In the genomic region with DNA sequence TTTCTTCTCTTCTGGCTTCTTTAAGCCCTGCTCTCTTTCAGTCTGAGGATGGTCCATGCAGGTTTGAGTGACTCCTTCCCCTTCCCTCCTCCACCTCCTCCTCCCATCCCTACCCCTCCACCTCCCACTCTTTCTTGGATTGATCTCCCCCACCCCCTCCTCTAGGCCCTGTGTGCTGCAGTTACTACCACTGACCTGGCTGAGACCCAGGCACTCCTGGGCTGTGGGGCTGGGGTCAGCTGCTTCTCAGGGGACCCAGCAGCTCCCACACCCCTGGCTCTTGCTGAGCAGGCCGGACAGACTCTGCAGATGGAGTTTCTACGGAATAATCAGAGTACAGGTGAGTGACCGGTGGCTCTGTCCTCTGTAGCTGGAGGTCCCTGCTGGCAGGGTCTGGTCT, we compare ENCODE assay signal across 11 mouse cellular contexts. TPM values are rescaled to one million over a fixed set of nuclear protein-coding genes. Genes with fewer than 3 reads are reported as not detected.
DNase-seq lines count a peak whose midpoint lies in the region; ATAC-seq and TF ChIP-seq lines count a peak whose summit lies in the region.
"Had no signal": no experiment of that assay in that cellular context is flagged by ENCODE, and none has a peak within 500 bp of the region (broad histone marks: within the 10 kb centered on the region; RNA-seq: fewer than 3 reads in every experiment).

No protein-coding gene starts in this region.

- H3K4me3 ChIP-seq in heart, embryonic 11.5 days (ENCODE audit: low read depth, low read length), result no peak overlapping the region
- H3K4me3 ChIP-seq in lung, embryonic 15.5 days, result peak overlapping the region; percentile 46
- H3K4me3 ChIP-seq in embryonic fibroblast, embryonic 13.5 days (ENCODE audit: insufficient read depth, low read length), result peak overlapping the region; percentile 66
- no peak overlapping the region for H3K4me3 ChIP-seq in liver, postnatal 0 days (ENCODE audit: low read depth, low read length)
- H3K4me3 ChIP-seq: layer of hippocampus, adult 2 months had no signal

- intact Hi-C loops in heart, postnatal 10 days (cut with DNase I), result no loop called here

- H3K4me1 ChIP-seq in heart, embryonic 11.5 days (ENCODE audit: control insufficient read depth, insufficient read depth, low read length), result peaks cover 49% of the 10 kb centered on the region
- H3K4me1 ChIP-seq in lung, embryonic 15.5 days, result peaks cover 46% of the 10 kb centered on the region
- H3K4me1 ChIP-seq in embryonic fibroblast, embryonic 13.5 days (ENCODE audit: control insufficient read depth, insufficient read depth, low read length), result peaks cover 6% of the 10 kb centered on the region; the same call in 1 of the 2 replicates
- no peaks in the 10 kb centered on the region for H3K4me1 ChIP-seq in liver, postnatal 0 days (ENCODE audit: insufficient read depth)

- no peak for TF ChIP-seq CTCF in embryonic fibroblast, embryonic 13.5 days (IDR thresholded peaks at IDR 0.05; ENCODE audit: borderline replicate concordance, insufficient read depth, low read length)
- no peak for TF ChIP-seq CTCF in liver, postnatal 0 days (IDR thresholded peaks at IDR 0.05; ENCODE audit: low read depth)

- H3K9ac ChIP-seq in heart, embryonic 11.5 days (ENCODE audit: low read depth, low read length), result peak overlapping the region; percentile 43; the same call in 1 of the 2 replicates
- peak overlapping the region; percentile 37 for H3K9ac ChIP-seq in lung, embryonic 15.5 days
- 0 out of 2 replicates have a peak overlapping the region, but pooled peaks have one; percentile 2 for H3K9ac ChIP-seq in liver, postnatal 0 days (replicated peaks)

- TF ChIP-seq EP300 in liver, postnatal 0 days (IDR thresholded peaks at IDR 0.05; ENCODE audit: low read depth), result no peak

- no peak for DNase-seq in heart, postnatal 10 days
- DNase-seq in lung, postnatal 36 days, result no peak
- DNase-seq in liver, postnatal 0 days, result no peak
- DNase-seq in embryo, embryonic 10 days (ENCODE audit: low spot score), result no peak
- DNase-seq in spleen, postnatal 14 days (ENCODE audit: low spot score in 2 of 2), result no peak
- DNase-seq: thymus, postnatal 25 days had no signal

- 61% methylated on average over 3 of the region's 3 CpGs for WGBS in heart, embryonic 11.5 days (ENCODE audit: insufficient replicate concordance)
- 40% methylated on average over 3 of the region's 3 CpGs for WGBS in lung, embryonic 15.5 days
- WGBS in liver, postnatal 0 days (ENCODE audit: insufficient replicate concordance), result 81% methylated on average over 3 of the region's 3 CpGs

- no peaks in the 10 kb centered on the region for H3K27me3 ChIP-seq in heart, embryonic 11.5 days (ENCODE audit: control insufficient read depth, insufficient read depth, low read length)
- no peaks in the 10 kb centered on the region for H3K27me3 ChIP-seq in lung, embryonic 15.5 days
- H3K27me3 ChIP-seq in liver, postnatal 0 days (ENCODE audit: insufficient read depth, low read length), result no peaks in the 10 kb centered on the region

- H3K36me3 ChIP-seq in heart, embryonic 11.5 days (ENCODE audit: control insufficient read depth, insufficient read depth, low read length), result no peaks in the 10 kb centered on the region
- H3K36me3 ChIP-seq in lung, embryonic 15.5 days, result peaks cover 42% of the 10 kb centered on the region
- H3K36me3 ChIP-seq in liver, postnatal 0 days (replicated peaks; ENCODE audit: insufficient read depth, low read length), result peaks cover 79% of the 10 kb centered on the region

- no peaks in the 10 kb centered on the region for H3K9me3 ChIP-seq in heart, embryonic 11.5 days (replicated peaks; ENCODE audit: control insufficient read depth, low read length)
- no peaks in the 10 kb centered on the region for H3K9me3 ChIP-seq in lung, embryonic 15.5 days
- no peaks in the 10 kb centered on the region for H3K9me3 ChIP-seq in liver, postnatal 0 days (ENCODE audit: low read length)

- TF ChIP-seq POLR2A in embryonic fibroblast, embryonic 13.5 days (IDR thresholded peaks at IDR 0.05; ENCODE audit: low read depth, low read length), result no peak

- 0 out of 2 replicates have a peak overlapping the region, but pooled peaks have one; percentile 73 for H3K27ac ChIP-seq in heart, embryonic 11.5 days (ENCODE audit: low read depth, low read length)
- H3K27ac ChIP-seq in lung, embryonic 15.5 days, result peak overlapping the region; percentile 99
- H3K27ac ChIP-seq in embryonic fibroblast, embryonic 13.5 days (ENCODE audit: insufficient read depth, low read length), result peak overlapping the region; percentile 92
- peak overlapping the region; percentile 29; the same call in 1 of the 2 replicates for H3K27ac ChIP-seq in liver, postnatal 0 days (ENCODE audit: low read depth)
- H3K27ac ChIP-seq: layer of hippocampus, adult 2 months had no signal

- no peak for ATAC-seq in heart, embryonic 11.5 days (replicated peaks; ENCODE audit: insufficient number of reproducible peaks, low FRiP score, low TSS enrichment)
- no peak for ATAC-seq in lung, embryonic 15.5 days (ENCODE audit: borderline replicate concordance, extremely low read depth, low FRiP score, low TSS enrichment)
- ATAC-seq in liver, postnatal 0 days, result no peak

- H3K4me2 ChIP-seq in heart, embryonic 11.5 days, result peak overlapping the region; percentile 41
- H3K4me2 ChIP-seq in lung, embryonic 15.5 days, result peak overlapping the region; percentile 55
- no peak overlapping the region for H3K4me2 ChIP-seq in liver, postnatal 0 days (ENCODE audit: low read depth, low read length)

RNA-seq across cellular contexts. Expression of gene Gm45837, which starts 16.1 kb away (rescaled TPM):
- 0.89 TPM in 1 of 2 replicates, not detected in the other for polyA plus RNA-seq in heart, embryonic 11.5 days (2014; fragmentation: Nextera tagmentation; extraction: Ambion mirVana)
- total RNA-seq in heart, postnatal 10 days (2021), result not detected
- polyA plus RNA-seq in lung, embryonic 15.5 days (2015; fragmentation: Nextera tagmentation; extraction: Ambion mirVana), result 10.3 TPM in 1 of 2 replicates, not detected in the other
- 0.54 and 0.95 TPM in 2 replicates for polyA plus RNA-seq in embryonic fibroblast, embryonic 13.5 days (2011; ENCODE audit: insufficient read length, low read depth, missing spikeins)
- not detected in 2 replicates for polyA plus RNA-seq in liver, postnatal 0 days (2015; fragmentation: Nextera tagmentation; extraction: Ambion mirVana)
- polyA plus RNA-seq: neural tube, embryonic 11.5 days had no signal

RNA-seq across cellular contexts. Expression of gene Pde2a, which starts 26.9 kb away (rescaled TPM):
- polyA plus RNA-seq in heart, embryonic 11.5 days (2014; fragmentation: Nextera tagmentation; extraction: Ambion mirVana), result 5.8 and 5.9 TPM in 2 replicates
- 10 to 100 TPM; 65.2 to 70.1 TPM for total RNA-seq in heart, postnatal 10 days (2021)
- polyA plus RNA-seq in lung, embryonic 15.5 days (2015; fragmentation: Nextera tagmentation; extraction: Ambion mirVana), result 16.9 and 26.7 TPM in 2 replicates
- not detected in 2 replicates for polyA plus RNA-seq in embryonic fibroblast, embryonic 13.5 days (2011; ENCODE audit: insufficient read length, low read depth, missing spikeins)
- 14.8 and 15.8 TPM in 2 replicates for polyA plus RNA-seq in liver, postnatal 0 days (2015; fragmentation: Nextera tagmentation; extraction: Ambion mirVana)

RNA-seq across cellular contexts. Expression of gene Arap1, which starts 46.7 kb away (rescaled TPM):
- polyA plus RNA-seq in heart, embryonic 11.5 days (2014; fragmentation: Nextera tagmentation; extraction: Ambion mirVana), result 15.4 and 16.0 TPM in 2 replicates
- total RNA-seq in heart, postnatal 10 days (2021), result 10 to 100 TPM; 49.4 to 50.7 TPM
- 105 and 109 TPM in 2 replicates for polyA plus RNA-seq in lung, embryonic 15.5 days (2015; fragmentation: Nextera tagmentation; extraction: Ambion mirVana)
- 64.2 and 115 TPM in 2 replicates for polyA plus RNA-seq in embryonic fibroblast, embryonic 13.5 days (2011; ENCODE audit: insufficient read length, low read depth, missing spikeins)
- 16.0 and 18.1 TPM in 2 replicates for polyA plus RNA-seq in liver, postnatal 0 days (2015; fragmentation: Nextera tagmentation; extraction: Ambion mirVana)

Comparison
In these comparisons a context has a peak if more than half of its experiments do, and no peak if none do; other contexts are left out.
1. H3K27ac ChIP-seq: peak in every context shown above with its lines; median percentile 99 in lung, embryonic 15.5 days; 92 in embryonic fibroblast, embryonic 13.5 days; 73 in heart, embryonic 11.5 days; 29 in liver, postnatal 0 days.
2. H3K4me3 ChIP-seq: peak in lung, embryonic 15.5 days (single experiment) and embryonic fibroblast, embryonic 13.5 days (single experiment); none in heart, embryonic 11.5 days (single experiment) and liver, postnatal 0 days (single experiment).
3. Peak in every context shown above with its lines, with median percentiles within 50 percentile points of each other: H3K9ac ChIP-seq.